In genomic region chr11:116387086-116388071, GRCm38 (mm10) we compare ENCODE assay signal across 7 mouse cellular contexts. TPM values are rescaled to one million over a fixed set of nuclear protein-coding genes. Genes with fewer than 3 reads are reported as not detected.
DNase-seq lines count a peak whose midpoint lies in the region; ATAC-seq lines count a peak whose summit lies in the region.

No protein-coding gene starts in this region.

- DNase-seq in MN1 (ENCODE audit: low spot score) (peak; percentile 47), adipocyte (ENCODE audit: low spot score) (no peak)
- peak; percentile 23 for DNase-seq in brain, adult 2 months (ENCODE audit: low read depth, low spot score)
- DNase-seq in gastrocnemius, postnatal 10 days = peak; percentile 27
- DNase-seq in kidney, postnatal 36 days = peak; percentile 29 to 42
- peak; percentile 51 for DNase-seq in neural tube, embryonic 11.5 days (ENCODE audit: low spot score)
- no peak for DNase-seq in natural killer cell, adult 2 months (ENCODE audit: low spot score in 2 of 2)

- WGBS in neural tube, embryonic 11.5 days = 21% methylated on average over 15 of the region's 16 CpGs

- H3K4me3 ChIP-seq in neural tube, embryonic 11.5 days (ENCODE audit: low read depth, low read length) = no peak overlapping the region

- H3K27ac ChIP-seq in neural tube, embryonic 11.5 days (ENCODE audit: low read depth, low read length) = 0 out of 2 replicates have a peak overlapping the region, but pooled peaks have one; percentile 29

- H3K36me3 ChIP-seq in neural tube, embryonic 11.5 days (ENCODE audit: control insufficient read depth, insufficient read depth, low read length) = no peaks in the 10 kb centered on the region

- H3K9ac ChIP-seq in neural tube, embryonic 11.5 days (ENCODE audit: low read length) = peak overlapping the region; percentile 24; the same call in 1 of the 2 replicates

- peak overlapping the region; percentile 35 for H3K4me2 ChIP-seq in neural tube, embryonic 11.5 days (ENCODE audit: low read depth)

- H3K27me3 ChIP-seq in neural tube, embryonic 11.5 days (ENCODE audit: control insufficient read depth, insufficient read depth, low read length) = no peaks in the 10 kb centered on the region

- H3K9me3 ChIP-seq in neural tube, embryonic 11.5 days (ENCODE audit: control insufficient read depth, low read length) = no peaks in the 10 kb centered on the region

- ATAC-seq in neural tube, embryonic 11.5 days (ENCODE audit: insufficient read depth, low FRiP score, low TSS enrichment) = no peak

- peaks cover 17% of the 10 kb centered on the region for H3K4me1 ChIP-seq in neural tube, embryonic 11.5 days (ENCODE audit: control insufficient read depth, insufficient read depth, low read length)

RNA-seq across cellular contexts. Expression of gene Rnf157, which starts 25.5 kb away (rescaled TPM):
- 10 to 100 TPM; 43.1 to 43.3 TPM for total RNA-seq in gastrocnemius, postnatal 10 days (2021)
- polyA plus RNA-seq in neural tube, embryonic 11.5 days (2014; fragmentation: Nextera tagmentation; extraction: Ambion mirVana) = 31.1 and 34.6 TPM in 2 replicates

RNA-seq across cellular contexts. Expression of gene Ubald2, which starts 46.5 kb away (rescaled TPM):
- total RNA-seq in gastrocnemius, postnatal 10 days (2021) = 10 to 100 TPM; 48.1 to 54.4 TPM
- polyA plus RNA-seq in neural tube, embryonic 11.5 days (2014; fragmentation: Nextera tagmentation; extraction: Ambion mirVana) = 90.3 and 92.4 TPM in 2 replicates

RNA-seq across cellular contexts. Expression of gene Foxj1, which starts 52.2 kb away (rescaled TPM):
- under 1 TPM; 0.14 to 0.29 TPM for total RNA-seq in gastrocnemius, postnatal 10 days (2021)
- 2.5 and 3.1 TPM in 2 replicates for polyA plus RNA-seq in neural tube, embryonic 11.5 days (2014; fragmentation: Nextera tagmentation; extraction: Ambion mirVana)

Comparison
In these comparisons a context has a peak if more than half of its experiments do, and no peak if none do; other contexts are left out.
1. DNase-seq: peak in MN1 (single experiment), brain, adult 2 months (single experiment), gastrocnemius, postnatal 10 days (single experiment), kidney, postnatal 36 days (2 of 2) and neural tube, embryonic 11.5 days (single experiment); none in adipocyte (single experiment) and natural killer cell, adult 2 months (0 of 2).